Mouse (Mus musculus) kidney, postnatal 0 days (tissue): ENCODE measurements at regions not wholly inside any gene's neighbourhood (a gene's known extent, or its start where the extent isn't known, plus 50 kb on each side); places are given as distances from the start of the nearest gene placed in this dataset.
A peak's percentile ranks its signal among the peaks of the same experiment; 100 is the strongest.

Experiments
- ATAC-seq: fragments of 200-750 bp; cut with Nextera tagmentation; replicated peaks from 2 replicates; pipeline ENCODE4 v1.8.0; 2017; ENCODE audit warnings: low read depth, moderate number of reproducible peaks, moderate TSS enrichment, moderate library complexity; ENCODE audit not compliant: low FRiP score
- DNase-seq: peaks from one replicate; pipeline ENCODE4 v3.0.0-alpha.2; 2016; ENCODE audit warnings: low spot score
- H3K27ac ChIP-seq: fragments of 300-500 bp; sonication (generic); 2 replicates; pipeline ENCODE4 v1.5.1; 2014; ENCODE audit warnings: mild to moderate bottlenecking
- H3K27me3 ChIP-seq: fragments of 300-500 bp; sonication (generic); 2 replicates; pipeline ENCODE4 v1.6.1; 2014; ENCODE audit warnings: low read length, mixed read lengths; ENCODE audit not compliant: insufficient read depth
- H3K36me3 ChIP-seq: fragments of 300-500 bp; sonication (generic); 2 replicates; pipeline ENCODE4 v1.6.1; 2014; ENCODE audit warnings: low read length, mixed read lengths; ENCODE audit not compliant: insufficient read depth
- H3K4me1 ChIP-seq: fragments of 300-500 bp; sonication (generic); replicated peaks from 2 replicates; pipeline ENCODE4 v1.6.1; 2014; ENCODE audit warnings: antibody characterized with exemption, low read length, mixed read lengths; ENCODE audit not compliant: insufficient read depth
- H3K4me2 ChIP-seq: fragments of 300-500 bp; sonication (generic); 2 replicates; pipeline ENCODE4 v1.6.1; 2014; ENCODE audit warnings: mild to moderate bottlenecking, low read length, moderate library complexity, mixed read lengths
- H3K4me3 ChIP-seq: fragments of 300-500 bp; sonication (generic); replicated peaks from 2 replicates; pipeline ENCODE4 v1.5.1; 2014; ENCODE audit warnings: low read depth, low read length
- H3K9ac ChIP-seq: fragments of 300-500 bp; sonication (generic); 2 replicates; pipeline ENCODE4 v1.6.1; 2014; ENCODE audit warnings: low read depth, low read length
- H3K9me3 ChIP-seq: fragments of 300-500 bp; sonication (generic); replicated peaks from 2 replicates; pipeline ENCODE4 v1.6.1; 2016; ENCODE audit warnings: low read length, inconsistent platforms, mixed read lengths
- CTCF ChIP-seq: IDR thresholded peaks from 2 replicates; pipeline ENCODE4 v1.5.1; 2016; ENCODE audit warnings: antibody characterized with exemption, low read depth, mild to moderate bottlenecking, moderate library complexity
- WGBS: fragments of 180-500 bp; shearing (Covaris S2); extraction: QIAGEN DNeasy Blood & Tissue Kit; methylation state at CpG from one replicate; pipeline ENCODE4 v1.1.7; 2014; 5-methylcytosine and 5-hydroxymethylcytosine counted together

GRCm38 (mm10) chr13:35233636-35234035 lies 206.7 kb upstream of the Eci2 start:
- Histone ChIP-seq H3K9me3 (no peaks in the 10 kb centered on the region), H3K27me3 (no peaks in the 10 kb centered on the region), H3K27ac (no peak overlapping the region), H3K4me2 (no peak overlapping the region), H3K9ac (no peak overlapping the region), H3K36me3 (no peaks in the 10 kb centered on the region), H3K4me3 (no peak overlapping the region), H3K4me1 (no peaks in the 10 kb centered on the region)
- DNase-seq (no peak), ATAC-seq (no peak)
- 92% methylated on average over 1 of the region's 1 CpGs for WGBS
- TF ChIP-seq CTCF = no peak

GRCm38 (mm10) chr13:35241443-35241842 lies 214.5 kb upstream of the Eci2 start:
- DNase-seq (no peak), ATAC-seq (no peak)
- H3K27ac ChIP-seq = no peak overlapping the region
- 77% methylated on average over 2 of the region's 2 CpGs for WGBS
- no peak for TF ChIP-seq CTCF
- no peak overlapping the region for H3K4me2 ChIP-seq
- no peaks in the 10 kb centered on the region for H3K9me3 ChIP-seq
- H3K4me1 ChIP-seq = no peaks in the 10 kb centered on the region
- no peaks in the 10 kb centered on the region for H3K36me3 ChIP-seq
- no peak overlapping the region for H3K9ac ChIP-seq
- H3K4me3 ChIP-seq = no peak overlapping the region
- no peaks in the 10 kb centered on the region for H3K27me3 ChIP-seq

GRCm38 (mm10) chr13:35243946-35244345 lies 217.1 kb upstream of the Eci2 start:
- Histone ChIP-seq H3K27me3 (no peaks in the 10 kb centered on the region), H3K27ac (no peak overlapping the region), H3K4me1 (no peaks in the 10 kb centered on the region), H3K4me3 (no peak overlapping the region), H3K4me2 (no peak overlapping the region), H3K9me3 (no peaks in the 10 kb centered on the region), H3K36me3 (no peaks in the 10 kb centered on the region), H3K9ac (no peak overlapping the region)
- ATAC-seq = no peak
- no peak for DNase-seq
- no peak for TF ChIP-seq CTCF

- ATAC-seq (no peak), DNase-seq (no peak)
- Histone ChIP-seq H3K36me3 (no peaks in the 10 kb centered on the region), H3K9ac (no peak overlapping the region), H3K27ac (no peak overlapping the region), H3K9me3 (no peaks in the 10 kb centered on the region), H3K4me3 (no peak overlapping the region), H3K4me1 (no peaks in the 10 kb centered on the region), H3K4me2 (no peak overlapping the region), H3K27me3 (no peaks in the 10 kb centered on the region)
- TF ChIP-seq CTCF = no peak
- WGBS = 82% methylated on average over 2 of the region's 2 CpGs
Observed at GRCm38 (mm10) chr13:35257386-35257785, 230.5 kb upstream of the Eci2 start.

- DNase-seq (no peak), ATAC-seq (no peak)
- Histone ChIP-seq H3K4me2 (no peak overlapping the region), H3K9ac (no peak overlapping the region), H3K27me3 (no peaks in the 10 kb centered on the region), H3K4me1 (no peaks in the 10 kb centered on the region), H3K4me3 (no peak overlapping the region), H3K27ac (no peak overlapping the region), H3K9me3 (no peaks in the 10 kb centered on the region), H3K36me3 (no peaks in the 10 kb centered on the region)
- no peak for TF ChIP-seq CTCF
- 91% methylated on average over 1 of the region's 1 CpGs for WGBS
Observed at GRCm38 (mm10) chr13:35258720-35259119, 231.8 kb upstream of the Eci2 start.

GRCm38 (mm10) chr13:35283959-35284358 lies 257.1 kb upstream of the Eci2 start:
- WGBS = 10% methylated on average over 1 of the region's 1 CpGs
- ATAC-seq (peak; percentile 65; the same call in 1 of the 2 replicates), DNase-seq (peak; percentile 35)
- no peak overlapping the region for H3K4me2 ChIP-seq
- H3K27me3 ChIP-seq = no peaks in the 10 kb centered on the region
- no peaks in the 10 kb centered on the region for H3K9me3 ChIP-seq
- no peak overlapping the region for H3K27ac ChIP-seq
- no peak overlapping the region for H3K9ac ChIP-seq
- H3K4me3 ChIP-seq = no peak overlapping the region
- H3K4me1 ChIP-seq = no peaks in the 10 kb centered on the region
- TF ChIP-seq CTCF = no peak
- no peaks in the 10 kb centered on the region for H3K36me3 ChIP-seq

- ATAC-seq = no peak
- TF ChIP-seq CTCF = no peak
- H3K9me3 ChIP-seq = no peaks in the 10 kb centered on the region
- no peak for DNase-seq
- H3K4me2 ChIP-seq = no peak overlapping the region
- H3K27ac ChIP-seq = no peak overlapping the region
- H3K4me1 ChIP-seq = no peaks in the 10 kb centered on the region
- H3K36me3 ChIP-seq = no peaks in the 10 kb centered on the region
- no peaks in the 10 kb centered on the region for H3K27me3 ChIP-seq
- no peak overlapping the region for H3K4me3 ChIP-seq
- 58% methylated on average over 1 of the region's 1 CpGs for WGBS
- no peak overlapping the region for H3K9ac ChIP-seq
Observed at GRCm38 (mm10) chr13:35302088-35302487, 275.2 kb upstream of the Eci2 start.
